Mouse (Mus musculus) brain, embryonic 18.5 days (tissue): ENCODE measurements around the gene Hnrnpk.
A peak's percentile ranks its signal among the peaks of the same experiment; 100 is the strongest.
"Not testable (repeated sequence)": the region's sequence is repeated elsewhere in the genome, so short reads cannot be mapped to it uniquely, and the experiment has no call there.

Source experiments
- DNase-seq: peaks from one replicate; pipeline ENCODE4 v3.0.0-alpha.2; 2012; ENCODE audit warnings: low read depth, low spot score

The Hnrnpk gene

DNA sequence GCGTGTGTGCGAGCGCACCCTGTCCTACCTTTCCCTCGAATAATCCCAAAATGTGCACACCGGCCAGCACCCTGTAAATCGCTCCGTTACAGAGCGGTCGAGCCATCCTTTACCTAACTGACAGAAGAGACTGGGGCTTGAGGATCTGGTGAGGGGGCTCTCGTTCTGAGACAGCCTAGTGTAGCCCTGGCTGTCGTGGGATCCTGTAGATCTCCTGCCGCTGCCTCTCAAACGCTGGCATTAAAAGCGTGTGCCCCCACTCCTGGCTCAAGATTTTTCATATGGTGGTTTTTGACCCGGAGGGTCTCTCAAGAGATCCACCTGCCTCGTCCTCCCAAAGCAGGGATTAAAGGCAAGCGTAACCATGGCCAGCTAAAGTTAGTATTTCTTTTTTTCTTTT, at the start of gene Hnrnpk:
Gene Hnrnpk, minus strand, starts transcription at position 101 of the 400 bp plus-strand sequence.
- not testable (repeated sequence) for DNase-seq

DNA sequence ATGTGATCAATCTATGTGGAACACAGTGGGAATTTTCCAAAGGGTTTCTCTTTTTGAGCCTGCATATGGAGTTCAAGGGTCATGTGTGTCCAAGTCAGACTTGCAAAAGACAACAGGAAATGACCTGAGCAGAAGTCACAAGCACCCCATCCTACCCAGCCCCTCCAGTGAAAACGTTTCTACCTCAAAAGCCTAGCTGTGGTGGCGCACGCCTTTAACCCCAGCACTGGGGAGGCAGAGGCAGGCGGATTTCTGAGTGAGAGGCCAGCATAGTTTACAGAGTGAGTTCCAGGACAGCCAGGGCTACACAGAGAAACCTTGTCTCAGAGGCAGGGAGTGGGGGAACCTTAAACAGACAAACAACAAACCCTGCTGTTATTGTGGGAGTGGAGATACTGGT, 49.1 kb upstream of the Hnrnpk start:
- no peak for DNase-seq

DNA sequence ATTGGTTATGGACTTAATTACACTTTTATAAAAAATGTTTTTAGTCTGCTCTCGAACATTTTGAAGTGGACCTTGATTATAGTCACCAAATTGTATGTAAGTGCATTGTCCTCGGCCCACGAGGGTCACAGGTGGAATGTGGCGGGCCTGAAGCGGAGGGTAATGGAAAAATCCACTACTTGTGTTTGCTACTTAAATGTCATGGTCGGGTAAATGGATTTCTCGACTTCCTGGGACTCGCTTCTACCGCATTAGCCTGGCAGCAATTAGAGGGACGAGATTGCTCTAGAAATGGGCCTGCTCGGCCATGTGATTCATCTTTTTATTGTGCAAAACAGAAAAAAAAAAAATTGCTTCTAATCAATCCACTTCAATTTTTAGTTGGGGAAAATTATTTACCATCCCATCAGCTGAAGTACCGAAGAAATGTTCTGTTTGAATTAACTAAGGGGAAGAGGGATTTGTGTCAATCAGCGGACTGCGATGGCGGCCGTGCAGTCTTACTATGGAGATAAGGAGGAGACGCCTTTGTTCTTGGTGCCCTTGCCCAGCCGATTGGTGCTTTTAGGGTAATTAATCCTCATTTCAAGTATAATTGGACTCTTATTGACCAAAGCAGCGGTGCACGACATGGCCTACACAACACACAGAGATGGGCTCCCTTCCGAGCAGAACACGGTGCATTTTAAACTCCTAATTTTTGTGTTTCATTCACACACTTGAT, 47.5 kb upstream of the Hnrnpk start:
- DNase-seq: no peak

DNA sequence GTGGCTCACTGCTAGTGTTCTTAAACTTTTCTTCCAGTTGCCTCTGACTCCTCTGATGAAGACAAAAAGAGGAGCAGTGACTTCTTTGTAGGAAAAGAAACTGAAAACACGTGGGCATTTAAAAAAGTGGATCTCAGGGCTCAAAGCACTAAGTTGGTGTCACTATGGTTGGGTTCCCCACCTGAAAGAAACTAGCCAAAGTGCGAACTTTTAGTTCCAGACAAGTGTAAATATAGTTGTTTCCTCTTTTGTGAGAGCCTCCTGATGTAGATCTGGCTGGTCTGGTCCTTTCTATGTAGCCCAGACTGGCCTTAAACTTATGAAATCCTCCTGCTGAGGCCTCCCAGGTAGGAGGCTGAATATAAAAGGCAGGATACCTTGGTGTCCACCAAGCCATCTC, 43.4 kb upstream of the Hnrnpk start:
- no peak for DNase-seq

DNA sequence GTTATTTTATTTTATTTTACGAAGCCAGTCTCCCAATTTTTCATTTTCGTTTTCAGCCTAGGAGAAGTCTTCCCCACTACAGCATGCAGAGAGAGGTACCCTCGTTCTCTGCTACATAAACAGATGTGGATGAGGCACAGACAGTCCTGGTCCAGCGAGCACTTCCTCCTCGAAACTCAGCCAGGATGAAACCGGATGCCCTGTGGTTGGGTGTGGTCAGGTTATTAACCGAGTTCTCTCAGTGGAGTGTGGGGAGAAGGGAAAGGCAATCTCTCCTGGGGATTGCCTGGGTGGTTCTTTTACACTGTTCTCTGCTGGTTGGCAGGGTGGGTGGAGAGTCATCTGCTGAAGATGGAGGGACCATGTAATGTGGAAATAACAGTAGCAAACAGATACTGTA, 40.6 kb upstream of the Hnrnpk start:
- DNase-seq: no peak

DNA sequence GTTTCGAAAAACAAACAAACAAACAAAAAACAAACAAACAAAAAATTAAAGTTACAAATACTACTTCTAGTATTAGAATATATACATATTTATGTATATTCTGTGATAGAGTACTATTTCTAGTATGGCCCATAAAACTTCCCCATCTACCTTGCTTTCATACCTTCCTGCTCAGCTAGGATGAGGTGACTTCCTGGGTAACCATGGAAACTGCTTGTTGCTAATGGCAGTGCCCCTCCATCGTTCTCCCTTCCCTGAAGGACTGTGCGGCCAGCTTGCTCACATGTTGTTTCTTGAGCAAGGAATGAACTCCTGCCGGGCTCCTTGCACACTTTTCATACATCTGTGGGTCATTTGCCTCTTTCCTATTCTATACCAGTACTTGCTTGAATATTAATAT, 40.2 kb upstream of the Hnrnpk start:
- DNase-seq: no peak

DNA sequence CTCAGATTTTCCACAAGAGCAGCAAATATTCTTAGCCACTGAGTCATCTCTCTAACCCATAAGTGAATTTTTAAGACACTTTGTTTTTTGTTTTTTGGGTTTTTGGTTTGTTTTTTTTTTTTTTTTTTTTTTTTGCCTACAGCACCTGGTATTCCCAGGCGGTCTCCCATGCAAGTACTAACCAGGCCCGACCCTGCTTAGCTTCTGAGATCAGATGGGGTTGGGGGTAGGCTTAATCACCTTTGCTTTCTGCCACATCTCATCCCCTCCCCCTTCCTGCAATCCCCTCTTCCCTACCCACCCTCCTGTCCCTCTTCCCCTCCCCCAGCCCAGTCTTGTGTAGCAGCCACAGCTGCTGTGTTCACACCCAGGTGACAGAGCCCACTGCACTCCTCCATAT, 36.6 kb upstream of the Hnrnpk start:
- DNase-seq: no peak

DNA sequence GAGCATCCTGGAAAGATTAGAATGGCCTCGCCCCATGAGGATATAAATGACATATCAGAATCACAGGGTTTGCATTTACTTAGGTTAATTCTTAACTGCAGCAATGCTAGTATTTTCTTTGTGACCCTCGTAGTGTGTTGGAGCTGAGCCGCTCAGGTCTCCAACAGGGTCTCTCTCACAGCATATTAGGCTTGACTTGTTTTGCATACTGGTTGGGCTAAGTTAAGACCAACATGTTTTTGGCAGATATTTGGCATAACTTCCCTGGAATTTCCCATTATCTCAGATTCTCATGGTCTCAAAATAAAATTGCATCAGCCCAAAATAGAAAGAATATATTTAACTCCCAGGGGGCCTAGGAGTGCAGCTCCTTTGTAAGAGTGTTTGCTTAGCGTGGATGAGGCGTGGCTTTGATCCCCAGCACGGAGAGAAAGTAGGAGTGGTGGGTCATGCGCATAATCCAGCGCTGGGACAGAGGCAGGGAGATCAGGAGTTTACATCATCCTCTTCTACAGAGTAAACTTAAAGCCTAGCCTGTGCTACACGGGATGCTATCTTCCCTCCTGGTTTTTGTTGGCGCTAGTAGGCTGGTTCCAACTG, 20.0 kb upstream of the Hnrnpk start:
- DNase-seq: no peak

DNA sequence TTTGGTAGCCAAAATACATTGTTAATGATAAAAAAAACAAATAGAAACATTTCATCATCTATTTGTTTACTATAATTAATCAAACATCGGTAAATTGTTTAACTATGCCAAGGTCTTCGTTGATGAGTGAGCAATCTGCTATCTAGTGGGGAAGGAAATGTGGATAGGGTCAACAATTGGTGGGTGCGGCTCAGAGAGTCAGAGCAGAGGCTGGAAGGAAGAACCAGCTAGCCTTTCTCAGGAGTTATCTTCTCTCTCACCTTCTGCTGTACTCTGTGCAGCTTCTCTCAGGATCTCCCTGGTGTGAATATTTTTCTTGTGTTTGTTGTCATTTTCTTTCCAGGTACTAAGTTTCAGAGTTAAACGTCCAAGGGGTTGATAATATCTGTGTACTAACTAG, 19.1 kb upstream of the Hnrnpk start:
- DNase-seq: no peak

DNA sequence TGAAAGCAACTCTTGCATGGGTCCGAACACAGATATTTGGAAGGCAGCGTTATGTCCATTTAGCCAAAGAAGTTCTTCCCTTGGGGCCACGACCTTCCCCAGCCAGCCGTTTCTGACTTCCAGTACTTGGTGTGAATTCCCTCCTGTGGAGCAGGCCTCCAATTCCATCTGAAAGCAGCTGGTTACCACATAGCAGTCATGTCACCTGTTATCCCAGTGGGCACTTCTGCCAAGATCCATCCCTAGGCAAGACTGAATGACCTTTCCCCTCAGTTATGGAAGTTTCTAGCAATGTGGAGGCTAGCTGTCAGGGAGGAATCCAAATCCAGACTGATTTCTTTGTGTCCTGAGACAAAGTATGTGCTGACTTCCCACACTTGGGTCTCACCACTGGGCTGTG, 17.9 kb upstream of the Hnrnpk start:
- DNase-seq: no peak

DNA sequence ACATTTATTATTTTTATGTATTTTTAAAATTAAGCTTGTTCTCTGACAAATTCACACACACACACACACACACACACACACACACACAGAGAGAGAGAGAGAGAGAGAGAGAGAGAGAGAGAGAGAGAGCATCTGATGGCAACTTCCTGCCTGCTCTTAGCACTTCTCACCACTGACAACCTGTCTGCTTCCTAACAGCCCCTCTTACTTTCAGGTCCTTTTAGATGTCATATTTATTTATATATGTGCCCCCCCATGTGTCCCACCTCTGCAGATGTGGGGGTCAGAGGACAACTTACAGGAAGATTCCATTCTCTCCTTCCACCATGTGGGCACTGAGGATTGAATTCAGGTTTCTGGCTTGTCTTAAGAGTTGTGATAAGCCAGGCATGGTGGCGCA, 16.1 kb upstream of the Hnrnpk start:
- no peak for DNase-seq

DNA sequence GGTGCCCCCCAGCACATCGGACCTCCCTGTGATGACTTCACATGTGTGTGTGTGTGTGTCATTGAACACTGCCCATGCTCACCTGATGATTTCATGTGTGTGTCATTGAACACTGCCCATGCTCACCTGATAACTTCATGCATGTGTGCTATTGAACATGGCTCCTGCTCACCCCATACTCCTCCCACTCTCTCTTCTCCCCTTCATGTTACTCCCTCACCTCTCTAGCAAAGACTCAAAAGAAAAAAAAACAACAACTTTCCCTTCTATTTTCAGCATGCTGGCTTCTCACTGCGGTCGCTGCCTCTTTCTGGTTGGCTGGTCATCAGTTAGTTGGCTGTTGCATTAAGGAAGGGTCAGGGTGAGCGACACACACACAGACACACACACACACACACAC, 15.5 kb upstream of the Hnrnpk start:
- DNase-seq: no peak

DNA sequence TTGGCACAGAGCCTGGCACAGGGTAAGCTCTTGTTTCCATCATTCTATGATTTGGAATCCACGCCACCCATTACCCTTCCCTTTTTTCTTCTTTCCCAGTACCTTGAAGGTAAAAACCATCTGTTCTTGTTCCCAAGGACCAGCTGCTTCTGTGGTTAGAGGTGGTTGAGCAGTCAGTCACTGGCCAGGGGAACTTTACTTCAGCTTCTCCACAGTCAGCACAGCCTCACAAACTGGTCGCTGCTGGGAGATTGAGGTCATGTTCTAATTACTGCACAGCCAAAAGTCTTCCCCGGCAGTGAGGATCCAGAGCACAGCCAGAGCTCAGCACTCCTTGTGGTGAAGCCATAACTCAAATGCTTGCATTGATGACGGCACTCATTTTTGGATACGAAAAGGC, 12.7 kb upstream of the Hnrnpk start:
- no peak for DNase-seq

DNA sequence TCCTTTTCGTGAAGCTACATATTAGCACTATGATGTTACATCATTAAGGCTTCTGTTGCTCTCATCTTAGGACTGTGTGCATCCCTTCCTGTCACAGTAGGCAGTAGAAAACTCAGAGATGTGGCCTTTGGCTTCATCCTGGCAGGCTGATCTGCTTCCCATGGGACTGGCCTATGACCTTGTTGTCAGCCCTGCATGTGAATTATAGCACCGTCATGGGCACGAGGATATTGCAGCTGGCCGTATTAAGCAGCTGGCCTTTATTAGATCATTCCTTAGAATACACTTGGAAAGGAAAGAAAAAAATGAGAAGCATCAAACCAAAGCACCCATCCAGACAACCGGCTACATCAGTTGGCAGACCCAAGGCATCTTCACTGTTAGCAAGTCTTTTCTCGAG, 12.2 kb upstream of the Hnrnpk start:
- DNase-seq: no peak

DNA sequence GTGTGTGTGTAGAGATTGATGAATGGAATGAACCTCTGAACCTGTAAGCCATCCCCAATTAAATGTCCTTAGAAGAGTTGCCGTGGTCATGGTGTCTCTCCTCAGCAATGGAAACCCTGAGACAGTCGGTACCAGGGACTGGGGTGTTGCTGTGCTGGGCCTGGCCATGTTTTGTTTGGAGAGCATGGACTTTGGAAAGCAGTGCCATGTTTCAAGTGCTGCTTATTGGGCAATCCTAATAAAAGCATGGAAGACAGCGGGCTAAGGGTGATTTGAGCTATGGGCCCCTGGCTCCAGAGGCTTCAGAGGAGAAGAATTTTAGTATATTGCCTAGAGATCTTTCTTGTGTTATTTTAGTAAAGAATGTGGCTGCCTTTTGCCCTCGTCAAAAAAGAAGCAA, 7.9 kb upstream of the Hnrnpk start:
- no peak for DNase-seq

DNA sequence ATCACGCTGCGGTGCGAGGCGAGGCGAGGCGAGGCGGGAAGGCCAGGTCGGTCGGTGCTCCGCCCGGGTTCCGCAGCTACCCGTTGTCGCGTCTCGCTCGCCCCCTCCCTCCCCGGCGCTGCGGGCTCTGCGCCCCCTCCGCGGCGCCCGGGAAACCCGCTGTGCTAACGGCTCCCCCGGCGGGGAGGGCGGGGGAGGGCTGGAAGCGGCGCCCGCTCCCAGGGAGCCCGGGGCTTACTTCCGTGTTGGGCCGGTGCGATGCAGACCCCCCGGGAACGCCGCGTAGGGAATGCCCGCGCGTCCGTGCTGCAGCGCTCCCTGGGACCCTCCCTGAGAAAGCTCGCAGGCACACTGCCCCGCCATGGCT, 416 bp downstream of the Hnrnpk start:
- no peak for DNase-seq

DNA sequence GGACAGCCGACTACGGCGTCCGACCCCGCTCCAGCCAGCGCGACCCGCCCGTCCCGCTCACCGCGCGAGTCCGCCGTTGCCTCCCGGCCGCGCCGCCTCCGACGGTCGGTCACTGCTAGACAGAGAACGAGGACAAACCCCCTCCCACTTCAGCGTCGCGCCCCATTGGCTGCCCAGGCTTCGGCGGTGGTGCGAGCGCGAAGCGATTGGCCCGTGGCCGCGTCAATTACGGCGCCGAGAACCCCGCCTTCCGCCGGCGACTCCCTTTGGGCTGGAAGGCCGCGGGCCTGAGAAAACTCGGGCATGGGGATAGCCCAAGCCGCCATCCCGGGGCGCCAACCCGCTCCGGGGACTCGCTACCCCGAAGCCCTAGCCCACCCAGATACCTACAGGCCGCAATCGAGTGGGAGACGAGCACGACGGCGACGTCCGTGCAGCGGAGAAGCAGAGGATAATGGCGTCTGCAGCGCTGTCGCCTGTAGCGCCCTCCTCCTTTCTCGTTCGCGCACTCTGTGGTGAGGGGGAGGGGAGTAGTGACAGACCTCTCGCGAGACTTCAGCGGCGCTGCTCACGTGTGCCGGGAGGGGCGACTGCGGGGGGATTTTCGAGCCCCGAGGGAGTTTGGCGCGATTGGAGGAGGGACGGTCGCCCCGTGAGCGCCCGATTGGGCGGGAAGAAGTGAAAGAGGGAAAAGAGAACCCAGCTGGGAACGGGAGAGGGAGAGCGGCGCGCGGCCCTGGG, 970 bp downstream of the Hnrnpk start, which contains the start of gene Rmi1:
Gene Rmi1, plus strand, starts transcription at position 246 of the 741 bp plus-strand sequence.
- DNase-seq: peak; percentile 96

DNA sequence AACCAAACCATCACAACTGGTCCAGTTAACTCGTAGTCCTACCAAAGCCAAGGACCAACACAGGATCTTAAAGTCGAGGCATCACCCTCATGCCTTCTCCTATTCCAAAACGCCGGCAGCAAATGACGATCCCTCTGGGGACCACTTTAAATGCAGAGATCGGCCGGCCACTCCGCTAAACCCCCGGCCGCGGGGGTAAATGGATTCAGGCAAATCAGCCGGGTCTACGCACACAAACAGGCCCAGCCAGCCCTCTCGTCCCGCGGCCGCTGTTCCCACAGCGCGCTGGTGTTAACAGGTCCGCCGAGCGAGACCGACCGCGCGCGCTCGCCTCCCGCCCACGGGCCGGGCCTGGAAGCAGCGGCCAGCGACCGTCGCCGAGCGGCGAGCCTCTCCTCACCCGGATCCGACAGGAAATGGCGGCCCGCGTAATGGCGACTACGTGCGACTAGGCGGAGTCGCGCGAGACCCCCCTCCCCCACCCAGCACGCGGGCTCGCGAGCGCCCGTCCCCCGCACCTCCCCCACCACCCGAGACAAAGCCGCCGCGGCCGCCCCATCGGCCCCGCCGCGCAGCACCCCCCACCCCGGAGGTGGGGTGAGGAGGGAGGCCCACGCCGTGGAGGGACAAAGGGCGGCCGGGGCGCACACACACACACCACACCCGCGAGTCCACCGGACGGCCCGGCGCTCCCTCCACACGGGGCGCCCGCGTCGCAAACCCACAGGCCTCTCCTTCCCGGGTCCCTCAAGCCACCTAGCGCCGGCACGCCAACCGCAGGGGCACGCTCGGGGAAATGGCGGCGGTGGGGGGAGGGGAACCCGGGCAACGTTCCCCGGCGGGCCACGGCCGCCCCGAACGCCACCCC, 1.8 kb downstream of the Hnrnpk start:
- DNase-seq: no peak

DNA sequence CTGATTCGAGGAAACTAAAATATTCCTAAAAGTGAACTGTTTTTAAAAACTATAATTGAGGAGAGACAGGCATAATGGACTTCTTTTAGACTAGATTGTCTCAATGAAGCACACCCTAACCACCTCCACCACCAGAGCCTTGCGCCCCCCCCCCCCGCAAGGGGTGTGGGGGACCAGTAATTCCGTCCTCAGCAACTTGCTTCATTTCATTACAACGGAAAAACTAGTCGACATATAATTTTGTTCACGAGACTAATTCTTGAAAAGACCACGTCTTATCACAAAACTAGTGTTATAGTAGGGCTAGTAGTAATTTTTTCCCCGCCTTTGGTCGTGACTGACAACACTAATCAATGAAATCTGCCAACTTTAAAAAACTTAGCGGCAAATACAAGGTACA, 2.6 kb downstream of the Hnrnpk start:
- DNase-seq: no peak

DNA sequence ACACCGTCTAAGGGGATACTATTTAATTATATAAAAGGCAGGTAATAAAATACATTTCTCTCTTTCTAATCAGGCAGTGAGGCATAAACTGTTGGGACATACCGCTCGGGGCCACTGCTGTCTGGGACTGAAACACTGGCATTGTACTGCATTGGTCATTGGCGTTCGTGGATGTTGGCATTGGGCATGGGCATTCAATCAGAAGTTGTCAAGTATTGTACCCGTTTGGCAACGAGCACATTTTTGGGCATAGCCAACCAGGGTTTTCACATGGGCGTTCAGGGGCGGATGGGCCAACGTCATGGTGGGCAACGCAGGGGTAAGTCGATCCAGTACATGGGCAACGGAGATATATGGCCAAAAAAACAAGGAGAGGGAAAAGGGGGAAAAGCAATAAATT, 5.5 kb downstream of the Hnrnpk start:
- DNase-seq: no peak

DNA sequence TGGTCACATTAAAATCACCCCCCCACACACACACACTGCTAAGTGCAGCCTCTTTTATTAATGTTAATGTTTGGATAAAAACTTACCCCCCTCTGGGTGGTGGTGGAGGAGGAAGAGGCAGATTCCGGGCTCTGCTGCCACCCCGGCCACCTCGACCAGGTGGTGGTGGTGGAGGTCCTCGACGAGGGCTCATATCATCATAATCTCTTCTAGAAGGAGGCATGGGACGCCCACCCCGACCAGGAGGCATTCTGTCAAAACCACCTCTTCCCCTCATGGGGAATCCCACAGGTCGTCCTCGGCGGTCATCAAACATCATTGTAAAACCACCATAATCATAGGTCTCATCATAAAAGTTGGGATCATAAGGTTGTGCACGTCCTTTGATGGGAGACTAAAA, 8.8 kb downstream of the Hnrnpk start:
- not testable (repeated sequence) for DNase-seq

DNA sequence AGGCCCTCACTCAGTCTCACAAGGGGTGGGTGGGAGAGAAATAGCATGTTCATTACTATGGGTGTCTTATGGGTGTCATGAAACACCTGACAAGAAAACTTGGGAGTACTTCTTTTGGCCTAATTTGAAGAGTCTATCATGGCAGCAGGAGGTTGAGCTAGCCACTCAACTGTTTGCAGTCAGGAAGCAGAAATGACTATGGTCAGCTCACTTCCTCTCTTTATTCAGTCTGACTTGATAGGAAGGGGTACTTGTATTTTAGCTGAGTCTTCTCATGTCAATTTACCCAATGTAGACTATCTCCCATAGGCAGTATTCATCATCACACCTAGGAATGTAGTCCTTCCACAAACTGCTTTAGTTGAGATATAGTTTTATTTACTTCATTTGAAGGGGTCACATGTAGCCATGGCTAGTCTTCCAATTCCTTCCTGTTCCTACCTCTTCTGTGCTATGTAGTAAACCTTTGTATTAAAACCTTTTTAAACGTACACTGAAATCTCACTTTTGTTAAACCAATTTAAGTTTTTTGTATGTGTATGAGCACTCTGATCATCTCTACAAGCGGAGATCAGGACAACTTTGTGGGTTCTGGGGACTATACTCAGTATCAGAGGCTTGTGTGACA, 13.7 kb downstream of the Hnrnpk start:
- no peak for DNase-seq
